Mouse (Mus musculus) limb, embryonic 11.5 days (tissue): ENCODE results near the gene Cnot1. TPM values are rescaled to one million over a fixed set of nuclear protein-coding genes. Genes with fewer than 3 reads are reported as not detected.

Experiments
- ATAC-seq: fragments of 200-750 bp; cut with Nextera tagmentation; 2 replicates; pipeline ENCODE4 v1.8.0; 2017; ENCODE audit warnings: low read depth; ENCODE audit not compliant: insufficient number of reproducible peaks, low FRiP score, low TSS enrichment
- DNase-seq: peaks from one replicate; pipeline ENCODE4 v3.0.0-alpha.2; 2015; ENCODE audit warnings: low spot score
- H3K27ac ChIP-seq: fragments of 300-500 bp; sonication (generic); replicated peaks from 2 replicates; pipeline ENCODE4 v1.5.1; 2014; ENCODE audit warnings: low read depth, mild to moderate bottlenecking, low read length
- H3K27me3 ChIP-seq: fragments of 300-500 bp; sonication (generic); 2 replicates; pipeline ENCODE4 v1.6.1; 2014; ENCODE audit warnings: mild to moderate bottlenecking, low read length, mixed read lengths; ENCODE audit not compliant: control insufficient read depth, insufficient read depth
- H3K36me3 ChIP-seq: fragments of 300-500 bp; sonication (generic); 2 replicates; pipeline ENCODE4 v1.6.1; 2014; ENCODE audit warnings: mild to moderate bottlenecking, low read length, moderate library complexity, mixed read lengths; ENCODE audit not compliant: control insufficient read depth, insufficient read depth
- H3K4me1 ChIP-seq: fragments of 300-500 bp; sonication (generic); 2 replicates; pipeline ENCODE4 v1.6.1; 2014; ENCODE audit warnings: low read length, mixed read lengths; ENCODE audit not compliant: control insufficient read depth, insufficient read depth
- H3K4me2 ChIP-seq: fragments of 300-500 bp; sonication (generic); 2 replicates; pipeline ENCODE4 v1.6.1; 2014; ENCODE audit warnings: low read depth, mild to moderate bottlenecking, moderate library complexity; ENCODE audit not compliant: severe bottlenecking
- H3K4me3 ChIP-seq: fragments of 300-500 bp; sonication (generic); 2 replicates; pipeline ENCODE4 v1.5.1; 2014; ENCODE audit warnings: low read depth, low read length
- H3K9ac ChIP-seq: fragments of 300-500 bp; sonication (generic); 2 replicates; pipeline ENCODE4 v1.6.1; 2014; ENCODE audit warnings: mild to moderate bottlenecking, low read length
- H3K9me3 ChIP-seq: fragments of 300-500 bp; sonication (generic); 2 replicates; pipeline ENCODE4 v1.6.1; 2016; ENCODE audit warnings: low read length; ENCODE audit not compliant: control insufficient read depth
- WGBS: fragments of 180-500 bp; shearing (Covaris S2); extraction: QIAGEN DNeasy Blood & Tissue Kit; methylation state at CpG from one replicate; pipeline ENCODE4 v1.1.7; 2014; 5-methylcytosine and 5-hydroxymethylcytosine counted together
- polyA plus RNA-seq: library from polyadenylated mRNA; unstranded; fragments of >200 nt; fragmentation: Nextera tagmentation; extraction: Ambion mirVana; gene quantifications from 2 replicates; pipeline ENCODE4 v1.2.1, GENCODE M21; 2014

The Cnot1 gene
- polyA plus RNA-seq, 1 experiment from 2014 or later, result 137 TPM

DNA sequence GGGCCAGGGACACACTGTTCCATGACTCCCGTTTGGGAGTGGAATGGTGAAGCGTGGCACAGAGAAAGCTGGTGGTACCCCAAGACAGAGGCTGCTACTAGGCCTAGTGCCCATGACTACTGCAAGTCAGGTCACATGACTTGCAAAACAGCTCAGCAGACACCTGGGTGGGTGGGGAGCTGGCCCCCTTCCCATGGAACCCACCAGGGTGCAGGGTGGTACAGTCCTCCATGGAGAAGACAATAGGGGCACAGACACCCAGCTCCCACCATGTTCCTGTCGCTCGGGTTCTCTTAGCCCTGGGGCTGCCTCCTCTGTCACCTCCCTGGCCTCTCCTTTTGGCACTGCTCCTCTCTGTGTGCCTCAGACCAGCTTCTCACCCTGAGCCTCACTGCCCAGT, 105.5 kb downstream of the Cnot1 start:
- Histone ChIP-seq H3K4me2 (no peak overlapping the region; the same call in 1 of the 2 replicates), H3K4me3 (no peak overlapping the region), H3K27ac (no peak overlapping the region), H3K4me1 (peaks cover 4% of the 10 kb centered on the region; the same call in 1 of the 2 replicates), H3K27me3 (peaks cover 2% of the 10 kb centered on the region; the same call in 1 of the 2 replicates), H3K36me3 (no peaks in the 10 kb centered on the region), H3K9ac (no peak overlapping the region), H3K9me3 (no peaks in the 10 kb centered on the region)
- ATAC-seq (no peak), DNase-seq (no peak)
- 74% methylated on average over 4 of the region's 4 CpGs for WGBS

GRCm38 (mm10) chr8:95700282-95700681, 107.0 kb downstream of the Cnot1 start:
- Histone ChIP-seq H3K4me1 (peaks cover 4% of the 10 kb centered on the region; the same call in 1 of the 2 replicates), H3K4me2 (no peak overlapping the region), H3K27ac (no peak overlapping the region), H3K36me3 (no peaks in the 10 kb centered on the region), H3K9ac (no peak overlapping the region), H3K9me3 (no peaks in the 10 kb centered on the region), H3K27me3 (peaks cover 2% of the 10 kb centered on the region; the same call in 1 of the 2 replicates), H3K4me3 (no peak overlapping the region)
- ATAC-seq (no peak), DNase-seq (no peak)
- WGBS, result 78% methylated on average over 9 of the region's 9 CpGs

GRCm38 (mm10) chr8:95698179-95698578, 109.1 kb downstream of the Cnot1 start:
- DNase-seq, result no peak
- 47% methylated on average over 6 of the region's 6 CpGs for WGBS

DNA sequence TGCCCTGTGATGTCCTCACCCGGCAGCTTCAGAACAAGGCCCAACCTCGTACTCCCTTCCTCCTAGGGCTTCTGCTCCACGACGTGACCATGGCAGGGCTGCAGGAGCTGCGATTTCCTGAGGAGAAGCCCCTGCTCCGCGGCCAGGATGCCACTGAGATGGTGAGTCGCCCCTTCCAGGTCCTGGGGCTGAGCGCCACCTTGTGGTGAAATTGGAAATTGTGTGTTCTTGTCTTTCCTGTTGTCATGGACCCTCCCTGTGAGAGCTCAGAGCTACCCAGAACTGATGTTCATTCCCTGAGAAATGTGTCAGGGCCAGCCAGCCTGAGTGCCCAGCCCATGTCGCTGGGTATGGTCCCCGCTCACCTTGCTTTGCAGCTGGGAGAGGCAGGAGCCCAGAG, 110.1 kb downstream of the Cnot1 start:
- H3K4me2 ChIP-seq, result 0 out of 2 replicates have a peak overlapping the region, but pooled peaks have one; percentile 24

More at GRCm38 (mm10) chr8:95698179-95698578, 109.1 kb downstream of the Cnot1 start:
- no peak overlapping the region for H3K4me2 ChIP-seq
- H3K4me3 ChIP-seq, result no peak overlapping the region
- no peak overlapping the region for H3K27ac ChIP-seq
- no peaks in the 10 kb centered on the region; the same call in 1 of the 2 replicates for H3K4me1 ChIP-seq
- no peak overlapping the region for H3K9ac ChIP-seq
- peaks cover 12% of the 10 kb centered on the region; the same call in 1 of the 2 replicates for H3K27me3 ChIP-seq
- H3K36me3 ChIP-seq, result no peaks in the 10 kb centered on the region
- no peaks in the 10 kb centered on the region for H3K9me3 ChIP-seq
- ATAC-seq, result no peak

GRCm38 (mm10) chr8:95696661-95697060, 110.6 kb downstream of the Cnot1 start:
- no peak overlapping the region for H3K4me2 ChIP-seq
- H3K27me3 ChIP-seq, result peaks cover 12% of the 10 kb centered on the region; the same call in 1 of the 2 replicates
- H3K9me3 ChIP-seq, result no peaks in the 10 kb centered on the region
- ATAC-seq, result no peak
- DNase-seq, result no peak
- H3K4me3 ChIP-seq, result no peak overlapping the region
- H3K4me1 ChIP-seq, result no peaks in the 10 kb centered on the region
- no peak overlapping the region for H3K9ac ChIP-seq
- WGBS, result 62% methylated on average over 8 of the region's 8 CpGs
- H3K27ac ChIP-seq, result no peak overlapping the region
- no peaks in the 10 kb centered on the region for H3K36me3 ChIP-seq

More for the DNA sequence above, 110.1 kb downstream of the Cnot1 start:
- peak; percentile 97 for DNase-seq
- peak; percentile 61 for ATAC-seq
- Histone ChIP-seq H3K4me1 (no peaks in the 10 kb centered on the region; the same call in 1 of the 2 replicates), H3K27ac (no peak overlapping the region), H3K27me3 (peaks cover 12% of the 10 kb centered on the region; the same call in 1 of the 2 replicates), H3K4me3 (no peak overlapping the region), H3K36me3 (no peaks in the 10 kb centered on the region), H3K9ac (no peak overlapping the region), H3K9me3 (no peaks in the 10 kb centered on the region)
- WGBS, result 2% methylated on average over 11 of the region's 11 CpGs

GRCm38 (mm10) chr8:95694631-95695030, 112.6 kb downstream of the Cnot1 start:
- H3K4me3 ChIP-seq, result no peak overlapping the region
- WGBS, result 18% methylated on average over 6 of the region's 6 CpGs
- ATAC-seq, result no peak
- no peaks in the 10 kb centered on the region for H3K36me3 ChIP-seq
- no peak overlapping the region for H3K4me2 ChIP-seq
- H3K27ac ChIP-seq, result no peak overlapping the region
- H3K27me3 ChIP-seq, result peaks cover 12% of the 10 kb centered on the region; the same call in 1 of the 2 replicates
- no peak for DNase-seq
- H3K9ac ChIP-seq, result no peak overlapping the region
- no peaks in the 10 kb centered on the region for H3K4me1 ChIP-seq
- H3K9me3 ChIP-seq, result no peaks in the 10 kb centered on the region

GRCm38 (mm10) chr8:95690929-95691541, 116.2 kb downstream of the Cnot1 start:
- WGBS, result 83% methylated on average over 13 of the region's 13 CpGs
- Histone ChIP-seq H3K9ac (no peak overlapping the region), H3K4me3 (no peak overlapping the region), H3K36me3 (no peaks in the 10 kb centered on the region), H3K4me1 (no peaks in the 10 kb centered on the region), H3K27me3 (peaks cover 10% of the 10 kb centered on the region; the same call in 1 of the 2 replicates), H3K27ac (no peak overlapping the region), H3K4me2 (no peak overlapping the region), H3K9me3 (no peaks in the 10 kb centered on the region)
- DNase-seq, result no peak
- no peak for ATAC-seq

- Histone ChIP-seq H3K4me1 (no peaks in the 10 kb centered on the region), H3K4me3 (no peak overlapping the region), H3K4me2 (no peak overlapping the region), H3K9ac (no peak overlapping the region), H3K27ac (no peak overlapping the region), H3K9me3 (no peaks in the 10 kb centered on the region), H3K36me3 (no peaks in the 10 kb centered on the region), H3K27me3 (no peaks in the 10 kb centered on the region)
- WGBS, result 73% methylated on average over 10 of the region's 10 CpGs
- no peak for ATAC-seq
- no peak for DNase-seq
Observed at GRCm38 (mm10) chr8:95688073-95688672, 119.1 kb downstream of the Cnot1 start.
